Mouse (Mus musculus): ENCODE data around the gene Cdk5r1.
A peak's percentile ranks its signal among the peaks of the same experiment; 100 is the strongest.
"Not testable (repeated sequence)": the region's sequence is repeated elsewhere in the genome, so short reads cannot be mapped to it uniquely, and the experiment has no call there.

The Cdk5r1 gene

DNA sequence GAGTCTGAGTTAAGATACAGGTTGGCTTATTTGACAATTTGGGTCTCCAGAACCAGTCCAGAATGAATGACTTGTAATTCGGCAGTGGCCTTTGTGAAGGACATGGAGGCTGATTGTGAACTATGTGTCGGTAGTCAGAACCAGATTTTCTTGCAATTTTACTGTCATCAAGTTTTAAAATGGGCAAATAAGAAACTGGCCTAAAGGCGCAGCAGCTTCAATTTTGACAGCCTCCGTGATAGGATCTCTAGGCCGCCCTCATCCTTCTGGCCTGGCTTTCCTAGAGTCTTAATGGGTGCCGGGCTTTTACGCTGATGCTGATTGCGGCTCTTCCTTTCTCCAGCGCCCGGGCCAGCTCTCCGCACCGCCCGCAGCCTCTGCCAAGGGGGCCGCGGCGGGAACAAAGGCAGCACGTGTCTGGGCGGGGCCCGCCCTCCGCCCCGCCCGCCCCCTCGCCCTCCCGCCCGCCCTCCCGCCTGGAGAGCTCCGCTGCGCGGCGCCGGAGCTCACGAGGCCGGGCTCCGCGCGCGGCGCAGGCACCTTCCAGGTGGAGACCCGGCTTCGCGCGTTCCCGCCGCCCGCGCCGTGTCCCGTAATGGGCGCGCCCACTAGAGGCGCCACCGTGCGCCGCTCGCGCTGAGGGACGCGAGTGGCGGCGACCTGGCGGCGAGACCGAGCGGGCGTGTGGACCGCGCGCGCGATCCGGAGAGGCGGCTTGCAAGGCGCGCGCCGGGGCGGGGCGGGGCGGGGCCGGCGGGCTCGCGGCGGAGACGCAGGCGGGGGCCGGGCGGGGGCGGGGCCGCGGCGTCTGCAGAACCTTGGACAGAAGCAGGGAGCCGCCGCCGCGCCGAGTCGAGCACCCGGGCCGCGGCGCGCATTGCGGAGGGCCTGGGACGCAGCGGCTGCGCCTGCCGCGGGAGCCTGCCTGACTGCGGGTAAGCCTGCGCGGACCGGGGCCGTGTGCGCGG, at the start of gene Cdk5r1:
TSS of gene Cdk5r1 (plus strand) at position 802 of the 968 bp plus-strand sequence.
- DNase-seq (ENCODE audit: low spot score) = peak; percentile 75

DNA sequence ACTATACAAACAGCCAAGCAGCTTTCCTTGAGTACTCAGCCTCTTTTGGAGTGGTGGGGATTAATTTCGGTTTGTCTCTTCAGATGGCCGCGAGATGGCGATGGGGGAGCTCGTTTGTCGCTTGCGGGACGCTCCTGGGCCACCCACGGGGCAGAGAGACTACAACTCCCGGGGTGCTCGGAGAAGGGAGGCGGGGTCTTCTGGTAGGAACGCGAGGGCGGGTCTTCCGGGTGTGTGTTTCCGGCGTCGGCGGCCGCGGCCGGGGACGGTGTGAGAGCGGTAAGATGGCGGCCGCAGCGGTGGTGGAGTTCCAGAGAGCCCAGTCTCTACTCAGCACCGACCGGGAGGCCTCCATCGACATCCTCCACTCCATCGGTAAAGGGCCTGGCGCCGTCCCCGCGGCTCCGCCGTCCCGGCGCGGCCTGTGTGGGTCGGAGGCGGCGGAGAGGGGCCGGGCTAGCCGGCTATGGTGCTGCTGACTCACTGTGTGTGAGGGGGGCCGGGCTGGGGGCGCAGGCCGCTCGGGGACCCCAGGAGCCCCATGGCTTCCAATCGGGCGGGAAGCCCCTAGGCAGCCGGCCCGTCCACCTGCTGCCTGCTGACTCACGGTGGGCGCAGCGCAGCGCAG, 48.3 kb upstream of the Cdk5r1 start, which contains the start of gene Psmd11:
TSS of gene Psmd11 (plus strand) at position 235 of the 628 bp plus-strand sequence.
- DNase-seq (ENCODE audit: low spot score) = peak; percentile 95

DNA sequence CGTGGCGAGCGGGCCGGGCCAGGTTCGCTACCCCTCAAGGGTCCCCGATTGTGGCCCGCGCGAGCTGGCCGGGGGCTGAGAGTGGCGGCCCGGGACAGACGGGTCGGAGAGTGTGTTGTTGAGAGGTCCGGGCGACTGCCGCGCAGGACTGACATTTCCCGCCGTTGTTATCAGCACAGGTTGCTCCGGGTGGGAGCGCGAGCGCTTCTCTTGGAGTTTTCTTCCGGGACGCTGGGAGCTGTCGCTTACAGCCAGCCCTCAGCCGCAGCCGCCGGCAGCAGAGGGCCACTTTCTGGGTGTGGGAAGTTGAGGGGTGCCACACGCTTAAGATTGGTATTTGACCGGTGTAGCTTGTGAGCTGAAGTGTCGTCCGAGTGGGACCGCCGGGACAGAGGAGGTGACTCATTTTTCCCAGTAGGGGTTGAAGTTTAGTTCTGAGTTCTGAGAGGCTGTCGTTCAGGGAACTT, 47.8 kb upstream of the Cdk5r1 start:
- DNase-seq (ENCODE audit: low spot score) = peak; percentile 34

DNA sequence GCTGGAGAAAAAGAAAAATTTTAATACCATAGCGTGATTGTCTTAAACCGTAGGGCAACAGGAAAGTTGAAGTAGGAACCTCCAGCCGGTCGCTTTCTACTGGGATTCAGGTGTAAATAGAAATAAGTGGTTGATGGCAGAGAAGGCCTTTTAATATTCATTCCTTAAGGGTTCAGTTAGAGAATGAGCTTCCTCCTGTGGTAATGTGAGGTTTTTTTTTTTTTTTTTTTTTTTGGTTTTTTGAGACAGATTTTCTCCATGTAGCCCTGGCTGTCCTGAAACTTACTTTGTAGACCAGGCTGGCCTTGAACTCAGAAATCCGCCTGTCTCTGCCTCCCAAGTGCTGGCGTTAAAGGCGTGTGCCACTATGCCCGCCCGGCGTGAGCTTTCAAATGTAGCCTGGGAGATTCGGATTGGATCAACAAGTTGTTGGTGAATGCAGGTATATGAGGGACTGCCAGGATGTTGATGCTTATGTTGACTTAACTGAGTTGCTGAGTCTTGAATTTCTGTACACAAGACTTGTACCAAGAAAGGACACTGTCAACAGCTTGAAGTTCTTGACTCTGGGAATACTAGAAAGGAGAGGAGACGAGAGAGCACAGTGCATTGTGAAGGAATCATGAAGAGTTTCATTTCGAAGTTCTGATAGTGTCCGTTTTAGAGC, 47.2 kb upstream of the Cdk5r1 start:
- no peak for DNase-seq (ENCODE audit: low spot score)

DNA sequence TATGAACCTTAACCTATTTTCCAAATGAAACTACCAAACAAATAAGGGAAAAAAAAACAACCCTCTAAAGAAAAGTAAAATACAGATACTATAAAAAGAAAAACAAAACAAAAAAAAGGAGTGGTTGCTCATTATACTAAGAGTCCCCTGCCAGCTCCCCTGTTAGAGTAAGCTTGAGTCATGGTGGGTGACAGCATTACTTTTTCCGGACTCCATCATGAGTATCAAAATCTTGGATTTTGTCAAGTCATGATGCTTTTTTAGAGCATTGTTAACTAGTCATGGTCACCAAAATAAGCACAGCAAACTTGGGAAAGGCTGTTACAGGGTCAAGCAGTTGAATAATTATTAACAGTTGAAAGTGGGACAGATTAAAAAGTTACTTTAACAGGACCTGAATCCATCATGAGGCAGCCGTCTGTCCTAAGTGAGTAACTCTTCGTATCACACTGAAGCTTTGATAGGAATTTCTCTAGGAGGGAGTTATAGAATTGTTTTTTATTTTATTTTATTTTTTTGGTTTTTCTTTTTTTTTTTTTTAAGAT, 46.4 kb upstream of the Cdk5r1 start:
- no peak for DNase-seq (ENCODE audit: low spot score)

DNA sequence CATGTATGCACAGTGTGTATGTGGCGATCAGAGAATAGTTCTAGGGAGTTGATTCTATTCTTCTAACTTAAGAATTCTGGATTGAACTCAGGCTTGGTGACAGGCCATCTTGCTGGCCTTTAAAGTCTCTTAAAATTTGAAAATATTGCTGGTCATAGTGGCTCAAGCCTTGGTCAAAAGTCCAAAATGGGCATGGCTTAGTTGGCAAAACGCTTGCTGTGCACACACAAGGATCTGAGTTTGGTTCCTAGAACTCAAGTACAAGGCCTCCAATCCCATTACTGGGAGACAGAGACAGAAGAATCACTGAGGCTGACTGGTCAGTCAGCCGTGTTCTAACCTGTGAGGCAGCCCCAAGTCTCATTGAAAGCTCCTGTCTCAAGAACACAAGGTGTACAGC, 29.9 kb upstream of the Cdk5r1 start:
- DNase-seq (ENCODE audit: low spot score) = no peak

DNA sequence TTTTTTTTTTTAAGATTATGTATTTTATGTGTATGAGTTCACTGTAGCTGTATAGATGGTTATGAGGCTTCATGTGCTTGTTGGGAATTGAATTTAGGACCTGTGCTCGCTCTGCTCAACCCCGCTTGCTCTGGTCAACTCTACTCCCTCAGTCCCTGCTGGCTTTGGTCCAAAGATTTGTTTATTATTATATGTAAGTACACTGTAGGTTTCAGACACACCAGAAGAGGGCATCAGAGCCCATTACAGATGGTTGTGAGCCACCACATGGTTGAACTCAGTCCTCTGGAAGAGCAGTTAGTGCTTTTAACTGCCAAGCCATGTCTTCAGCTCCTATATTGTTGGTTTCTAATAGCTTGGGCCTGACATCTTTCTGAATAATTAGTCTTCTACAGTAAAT, 27.0 kb upstream of the Cdk5r1 start:
- DNase-seq (ENCODE audit: low spot score) = no peak

DNA sequence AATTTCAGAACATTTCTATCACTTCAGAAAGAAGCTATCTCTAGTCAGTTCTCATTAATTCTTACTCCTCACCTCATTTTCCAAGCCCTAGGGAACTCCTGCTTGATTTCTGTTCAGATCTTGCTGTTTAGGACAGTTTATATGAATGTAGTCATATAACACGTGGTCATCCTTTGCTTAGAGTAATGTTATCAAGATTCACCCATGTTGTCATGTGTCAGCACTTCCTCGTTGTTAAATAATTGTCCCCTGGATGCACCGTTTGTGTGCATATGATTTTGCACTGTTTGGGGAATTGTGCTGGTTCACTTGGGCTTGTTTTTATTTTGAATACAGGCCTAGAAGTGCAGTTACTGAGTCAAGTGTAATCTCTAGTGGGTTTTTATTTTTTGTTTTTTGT, 24.6 kb upstream of the Cdk5r1 start:
- no peak for DNase-seq (ENCODE audit: low spot score)

DNA sequence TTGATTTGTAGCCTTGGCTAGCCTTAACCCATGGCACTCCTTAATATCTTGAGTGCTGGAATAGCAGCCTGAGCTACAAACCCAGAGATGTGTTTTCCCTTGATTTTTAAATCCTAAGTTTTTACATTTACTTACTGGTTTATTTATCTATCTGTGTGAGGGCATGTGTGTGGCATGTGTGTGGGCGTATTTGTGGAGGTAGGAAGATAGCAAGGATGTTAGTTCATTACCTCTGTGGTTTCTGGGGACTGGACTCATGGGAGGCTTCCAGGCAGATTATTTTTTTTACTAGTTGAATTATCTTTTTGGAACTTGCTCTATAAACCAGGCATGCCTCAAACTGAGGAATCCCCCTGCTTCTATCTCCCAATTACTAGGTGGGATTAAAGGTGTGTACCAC, 23.6 kb upstream of the Cdk5r1 start:
- DNase-seq (ENCODE audit: low spot score) = no peak

DNA sequence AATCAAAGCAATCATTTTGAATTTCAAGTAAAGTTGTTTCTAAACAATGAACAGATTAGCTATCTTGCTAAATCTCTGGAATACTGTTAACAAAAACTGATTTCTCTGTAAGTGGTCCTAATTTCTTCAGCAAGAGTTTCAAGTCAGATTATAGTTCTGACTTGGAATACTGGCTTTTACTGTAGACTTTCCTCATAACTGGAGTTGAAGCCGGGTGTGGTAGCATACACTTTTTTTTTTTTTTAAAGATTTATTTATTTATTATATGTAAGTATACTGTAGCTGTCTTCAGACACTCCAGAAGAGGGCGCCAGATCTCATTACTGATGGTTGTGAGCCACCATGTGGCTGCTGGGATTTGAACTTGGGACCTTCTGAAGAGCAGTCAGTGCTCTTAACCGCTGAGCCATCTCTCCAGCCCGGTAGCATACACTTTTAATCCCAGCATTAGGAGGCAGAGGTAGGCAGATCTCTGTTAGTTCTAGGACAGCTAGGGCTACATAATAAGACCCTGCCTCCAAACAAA, 13.2 kb upstream of the Cdk5r1 start:
- not testable (repeated sequence) for DNase-seq (ENCODE audit: low spot score)

DNA sequence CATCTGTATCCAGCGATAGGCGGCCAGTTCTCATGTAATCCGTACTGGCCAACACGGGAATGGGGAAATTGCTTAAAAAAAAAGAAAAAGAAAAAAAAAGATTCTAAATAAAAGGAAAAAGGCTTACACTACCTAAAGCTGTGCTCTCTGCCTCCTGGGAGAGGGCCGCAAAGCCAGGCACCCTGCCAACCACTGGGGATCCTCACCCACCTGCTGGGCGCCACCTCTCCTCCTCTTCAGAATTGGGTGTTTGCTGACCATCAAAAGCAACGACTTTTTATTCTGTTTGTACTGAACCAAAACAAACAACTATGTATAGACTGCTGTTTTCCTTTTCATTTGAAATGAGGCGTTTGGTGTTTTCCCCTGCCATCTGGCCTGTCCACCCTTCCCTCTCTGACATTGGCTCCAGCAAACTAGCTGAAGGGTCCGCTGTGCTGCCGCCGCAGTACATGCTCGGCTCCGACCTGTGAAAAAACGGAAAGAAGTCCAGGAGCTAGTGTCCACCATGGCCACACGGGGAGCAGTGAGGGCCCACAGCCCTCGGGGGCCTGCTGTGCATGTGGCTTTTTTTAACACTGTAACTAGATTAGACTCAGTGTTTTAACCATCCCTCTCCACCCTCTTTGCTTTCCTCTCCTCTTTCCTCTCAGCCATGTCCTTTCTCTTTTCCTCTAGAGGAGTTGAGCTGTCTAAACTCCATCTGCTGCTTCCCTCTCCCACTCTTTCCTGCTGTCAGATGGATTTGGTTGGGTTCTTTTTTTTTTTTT, 4.8 kb upstream of the Cdk5r1 start:
- no peak for DNase-seq (ENCODE audit: low spot score)

DNA sequence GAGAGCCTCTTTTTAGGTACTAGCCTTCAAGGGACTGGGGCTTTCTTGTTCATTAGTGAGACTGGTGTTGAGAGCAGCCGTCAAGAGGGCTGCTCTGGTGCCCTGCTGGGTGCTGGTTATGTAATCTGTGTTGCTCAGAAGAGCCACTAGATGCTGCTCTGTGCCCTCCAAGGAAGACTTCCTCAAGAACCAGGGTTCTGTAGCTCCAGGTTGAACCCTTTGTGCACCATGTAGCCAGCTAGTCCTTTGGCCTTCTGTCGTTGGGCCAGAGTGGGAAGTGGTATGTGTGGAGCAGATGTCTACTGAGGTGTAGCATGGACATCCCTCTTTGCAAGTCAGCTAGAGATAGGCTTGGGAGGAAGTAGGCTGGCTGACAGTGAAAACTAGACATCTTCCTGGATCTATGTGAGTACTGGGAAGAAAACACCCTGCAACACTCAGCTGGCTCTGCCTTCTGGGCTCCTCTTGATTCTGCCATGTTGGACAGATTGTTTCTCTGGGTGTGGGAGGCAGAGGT, 2.6 kb upstream of the Cdk5r1 start:
- DNase-seq (ENCODE audit: low spot score) = no peak

DNA sequence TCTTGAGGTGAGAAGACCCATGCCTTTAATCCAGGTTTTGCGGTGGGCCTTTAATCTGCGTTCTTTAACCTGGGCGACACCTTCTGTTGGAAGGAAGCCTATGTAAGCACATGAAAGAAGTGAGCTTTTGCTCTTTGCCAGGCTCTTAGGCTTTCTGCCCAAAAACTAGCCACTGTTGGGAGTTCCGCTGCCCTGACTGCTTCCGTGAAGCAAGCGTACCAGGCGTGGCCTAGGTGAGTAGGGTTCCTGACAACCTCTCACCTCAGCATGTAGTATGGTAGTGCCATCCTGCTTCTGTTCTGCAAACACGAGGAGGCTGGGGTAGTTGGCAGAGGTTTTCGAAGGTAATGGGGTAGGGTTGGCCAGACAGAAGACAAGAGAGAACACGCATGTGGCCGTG, 2.0 kb upstream of the Cdk5r1 start:
- DNase-seq (ENCODE audit: low spot score) = no peak

DNA sequence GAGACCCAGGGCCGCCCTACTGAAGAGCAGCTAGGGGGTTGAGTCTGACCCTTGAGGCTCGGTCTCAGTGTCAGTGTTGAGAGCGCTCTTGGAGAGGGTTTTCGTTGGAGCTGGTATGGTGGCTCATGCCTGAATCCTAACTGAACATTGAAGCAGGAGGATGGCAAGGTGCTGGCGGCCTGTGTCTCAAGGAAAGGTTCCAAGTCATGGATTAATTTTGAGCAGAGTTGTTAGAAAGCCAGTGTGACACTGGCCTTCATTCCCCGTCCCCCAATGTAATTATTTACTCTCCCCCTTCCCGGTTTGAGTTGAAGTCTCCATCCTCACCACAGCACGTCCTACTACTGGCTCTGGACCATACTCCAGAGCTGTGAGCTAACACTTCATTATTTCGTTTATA, 1.3 kb upstream of the Cdk5r1 start:
- DNase-seq (ENCODE audit: low spot score) = no peak

DNA sequence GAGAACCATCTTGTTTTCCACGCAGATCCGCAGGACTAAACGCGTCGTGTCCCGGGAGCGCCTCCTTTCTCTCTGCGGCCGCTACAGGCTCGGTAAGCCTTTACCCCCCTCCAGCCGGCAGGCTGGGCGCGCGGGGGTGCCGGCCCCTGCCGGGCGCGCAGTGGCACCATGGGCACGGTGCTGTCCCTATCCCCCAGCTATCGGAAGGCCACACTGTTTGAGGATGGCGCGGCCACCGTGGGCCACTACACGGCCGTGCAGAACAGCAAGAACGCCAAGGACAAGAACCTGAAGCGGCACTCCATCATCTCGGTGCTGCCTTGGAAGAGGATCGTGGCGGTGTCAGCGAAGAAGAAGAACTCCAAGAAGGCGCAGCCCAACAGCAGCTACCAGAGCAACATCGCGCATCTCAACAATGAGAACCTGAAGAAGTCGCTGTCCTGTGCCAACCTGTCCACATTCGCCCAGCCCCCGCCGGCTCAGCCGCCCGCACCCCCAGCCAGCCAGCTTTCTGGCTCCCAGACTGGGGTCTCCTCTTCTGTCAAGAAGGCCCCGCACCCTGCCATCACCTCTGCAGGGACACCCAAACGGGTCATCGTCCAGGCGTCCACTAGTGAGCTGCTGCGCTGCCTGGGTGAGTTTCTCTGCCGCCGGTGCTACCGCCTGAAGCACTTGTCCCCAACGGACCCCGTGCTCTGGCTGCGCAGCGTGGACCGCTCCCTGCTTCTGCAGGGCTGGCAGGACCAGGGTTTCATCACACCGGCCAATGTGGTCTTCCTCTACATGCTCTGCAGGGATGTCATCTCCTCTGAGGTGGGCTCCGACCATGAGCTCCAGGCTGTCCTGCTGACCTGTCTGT, 747 bp downstream of the Cdk5r1 start:
- DNase-seq (ENCODE audit: low spot score) = no peak

DNA sequence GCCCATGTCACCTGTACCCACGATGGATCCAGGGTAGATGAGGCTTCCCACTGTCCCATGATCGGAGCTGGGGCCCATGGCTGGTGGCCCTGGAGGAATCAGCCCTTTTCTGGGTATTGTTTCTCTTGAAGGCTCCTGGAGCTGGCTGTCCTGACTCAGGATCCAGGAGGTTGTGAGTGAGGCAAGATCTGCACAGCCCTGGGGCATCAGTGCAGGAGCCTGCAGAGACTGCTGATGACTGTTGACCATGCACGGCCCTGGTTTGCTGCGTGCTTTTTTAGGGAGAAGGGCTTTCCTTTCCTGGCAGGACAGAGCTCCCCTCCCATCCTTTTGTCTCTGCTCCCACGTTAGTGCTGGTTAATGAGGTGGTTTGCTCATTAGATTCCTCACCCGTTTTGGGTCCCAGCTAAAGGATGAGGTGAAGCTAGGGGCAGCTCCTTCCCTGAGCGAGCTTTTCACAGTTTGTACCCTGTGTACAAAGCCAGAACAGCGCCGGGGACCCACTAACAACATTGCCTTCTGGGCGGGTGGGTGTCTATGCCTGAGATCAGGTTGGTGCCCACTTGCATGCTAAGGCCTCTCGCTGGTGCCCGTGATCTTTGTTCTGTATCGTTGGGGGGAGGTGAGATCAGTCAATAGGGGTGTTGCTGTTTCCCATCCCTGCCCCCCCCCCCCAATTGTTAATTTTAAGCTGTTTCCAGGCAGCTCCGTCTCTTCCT, 2.0 kb downstream of the Cdk5r1 start:
- no peak for DNase-seq (ENCODE audit: low spot score)

DNA sequence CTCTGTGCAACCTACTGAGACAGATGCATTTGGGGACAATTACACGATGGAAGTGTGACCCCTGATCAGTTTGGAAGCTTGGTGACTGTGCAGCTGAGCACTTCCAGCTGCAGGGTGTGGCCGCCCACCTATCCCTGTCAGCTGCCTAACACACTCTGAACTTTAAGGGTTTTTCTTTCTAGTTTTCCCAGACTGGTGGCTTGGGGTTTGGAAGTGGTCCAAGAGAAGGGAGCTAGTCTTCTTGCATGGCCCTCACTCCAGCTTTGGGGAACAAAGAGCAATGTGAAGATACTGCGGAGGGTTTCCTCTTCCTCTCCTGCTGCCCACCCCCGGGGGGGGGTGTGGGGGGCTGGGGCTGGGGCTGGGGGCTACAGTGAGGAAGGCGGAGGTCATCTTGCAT, 2.6 kb downstream of the Cdk5r1 start:
- no peak for DNase-seq (ENCODE audit: low spot score)

DNA sequence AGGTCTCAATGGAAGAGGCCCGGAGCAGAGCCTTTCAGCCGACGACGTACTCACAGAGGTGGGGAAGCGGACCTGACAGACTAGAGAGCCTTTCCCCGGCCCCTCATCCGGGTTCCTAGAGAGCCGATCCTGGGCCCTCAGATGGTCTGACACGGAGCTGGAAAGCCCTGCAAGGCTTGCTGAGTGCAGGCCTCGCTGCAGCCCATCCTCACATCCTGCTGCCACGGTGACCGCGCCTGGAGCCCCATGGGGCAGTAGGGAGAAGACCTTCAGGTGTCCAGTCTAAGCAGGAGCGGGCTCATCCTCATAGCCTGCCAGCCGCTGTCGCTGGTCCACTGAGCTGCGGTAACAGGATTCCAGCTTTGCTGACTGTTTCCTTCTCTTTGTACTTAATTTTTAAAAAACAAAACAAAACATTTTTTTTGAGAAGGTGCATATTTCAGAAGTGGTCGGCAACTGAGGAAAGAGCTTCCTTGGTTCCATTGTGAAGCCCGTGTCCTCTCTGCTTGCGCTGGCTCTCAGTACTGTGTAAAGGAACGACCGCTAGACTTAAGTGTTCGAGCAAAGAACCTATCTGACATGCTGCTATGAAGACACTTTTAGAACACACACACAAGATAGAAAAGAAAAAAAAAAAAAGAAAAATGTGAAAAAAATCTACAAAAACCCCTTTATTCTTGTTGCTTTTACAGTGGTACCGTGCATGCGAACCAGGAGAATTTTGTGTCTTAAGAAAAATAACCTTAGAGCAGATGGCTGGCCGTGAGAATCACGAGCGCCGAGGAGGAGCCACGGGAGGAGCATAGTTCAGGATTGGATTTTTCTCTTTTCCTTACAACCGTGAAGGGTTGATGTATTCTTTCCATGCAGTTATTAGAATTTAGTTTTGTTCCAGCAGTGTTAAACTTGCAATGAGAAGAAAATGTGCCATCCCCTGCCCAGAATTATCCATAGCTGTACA, 3.4 kb downstream of the Cdk5r1 start:
- no peak for DNase-seq (ENCODE audit: low spot score)
